Mouse (Mus musculus) limb, embryonic 11.5 days (tissue): ENCODE data around the gene Lman1l. TPM values are rescaled to one million over a fixed set of nuclear protein-coding genes. Genes with fewer than 3 reads are reported as not detected.

Source experiments
- ATAC-seq: fragments of 200-750 bp; cut with Nextera tagmentation; 2 replicates; pipeline ENCODE4 v1.8.0; 2017; ENCODE audit warnings: low read depth; ENCODE audit not compliant: insufficient number of reproducible peaks, low FRiP score, low TSS enrichment
- DNase-seq: peaks from one replicate; pipeline ENCODE4 v3.0.0-alpha.2; 2015; ENCODE audit warnings: low spot score
- H3K27ac ChIP-seq: fragments of 300-500 bp; sonication (generic); replicated peaks from 2 replicates; pipeline ENCODE4 v1.5.1; 2014; ENCODE audit warnings: low read depth, mild to moderate bottlenecking, low read length
- H3K27me3 ChIP-seq: fragments of 300-500 bp; sonication (generic); 2 replicates; pipeline ENCODE4 v1.6.1; 2014; ENCODE audit warnings: mild to moderate bottlenecking, low read length, mixed read lengths; ENCODE audit not compliant: control insufficient read depth, insufficient read depth
- H3K36me3 ChIP-seq: fragments of 300-500 bp; sonication (generic); 2 replicates; pipeline ENCODE4 v1.6.1; 2014; ENCODE audit warnings: mild to moderate bottlenecking, low read length, moderate library complexity, mixed read lengths; ENCODE audit not compliant: control insufficient read depth, insufficient read depth
- H3K4me1 ChIP-seq: fragments of 300-500 bp; sonication (generic); 2 replicates; pipeline ENCODE4 v1.6.1; 2014; ENCODE audit warnings: low read length, mixed read lengths; ENCODE audit not compliant: control insufficient read depth, insufficient read depth
- H3K4me2 ChIP-seq: fragments of 300-500 bp; sonication (generic); 2 replicates; pipeline ENCODE4 v1.6.1; 2014; ENCODE audit warnings: low read depth, mild to moderate bottlenecking, moderate library complexity; ENCODE audit not compliant: severe bottlenecking
- H3K4me3 ChIP-seq: fragments of 300-500 bp; sonication (generic); 2 replicates; pipeline ENCODE4 v1.5.1; 2014; ENCODE audit warnings: low read depth, low read length
- H3K9ac ChIP-seq: fragments of 300-500 bp; sonication (generic); 2 replicates; pipeline ENCODE4 v1.6.1; 2014; ENCODE audit warnings: mild to moderate bottlenecking, low read length
- H3K9me3 ChIP-seq: fragments of 300-500 bp; sonication (generic); 2 replicates; pipeline ENCODE4 v1.6.1; 2016; ENCODE audit warnings: low read length; ENCODE audit not compliant: control insufficient read depth
- WGBS: fragments of 180-500 bp; shearing (Covaris S2); extraction: QIAGEN DNeasy Blood & Tissue Kit; methylation state at CpG from one replicate; pipeline ENCODE4 v1.1.7; 2014; 5-methylcytosine and 5-hydroxymethylcytosine counted together
- polyA plus RNA-seq: library from polyadenylated mRNA; unstranded; fragments of >200 nt; fragmentation: Nextera tagmentation; extraction: Ambion mirVana; gene quantifications from 2 replicates; pipeline ENCODE4 v1.2.1, GENCODE M21; 2014

The Lman1l gene
- polyA plus RNA-seq, 1 experiment from 2014 or later: not detected

GRCm38 (mm10) chr9:57624295-57624694 lies 3.7 kb upstream of the Lman1l start:
- 82% methylated on average over 7 of the region's 7 CpGs for WGBS
- Histone ChIP-seq H3K9ac (no peak overlapping the region), H3K36me3 (peaks cover 22% of the 10 kb centered on the region), H3K4me2 (no peak overlapping the region), H3K9me3 (no peaks in the 10 kb centered on the region), H3K4me1 (no peaks in the 10 kb centered on the region), H3K4me3 (no peak overlapping the region), H3K27me3 (no peaks in the 10 kb centered on the region), H3K27ac (no peak overlapping the region)
- no peak for DNase-seq
- ATAC-seq: no peak

- H3K9ac ChIP-seq: no peak overlapping the region
- no peaks in the 10 kb centered on the region for H3K9me3 ChIP-seq
- WGBS: 75% methylated on average over 8 of the region's 8 CpGs
- no peaks in the 10 kb centered on the region for H3K4me1 ChIP-seq
- no peak overlapping the region for H3K27ac ChIP-seq
- H3K36me3 ChIP-seq: no peaks in the 10 kb centered on the region
- no peak overlapping the region for H3K4me2 ChIP-seq
- no peaks in the 10 kb centered on the region for H3K27me3 ChIP-seq
- DNase-seq: no peak
- no peak for ATAC-seq
- no peak overlapping the region for H3K4me3 ChIP-seq
Observed at GRCm38 (mm10) chr9:57618854-57619253, 1.7 kb downstream of the Lman1l start.

GRCm38 (mm10) chr9:57617556-57618169 lies 2.9 kb downstream of the Lman1l start:
- ATAC-seq: no peak
- no peak overlapping the region for H3K9ac ChIP-seq
- H3K36me3 ChIP-seq: no peaks in the 10 kb centered on the region
- no peak overlapping the region for H3K27ac ChIP-seq
- no peaks in the 10 kb centered on the region for H3K27me3 ChIP-seq
- 78% methylated on average over 8 of the region's 8 CpGs for WGBS
- H3K4me1 ChIP-seq: no peaks in the 10 kb centered on the region
- H3K4me3 ChIP-seq: no peak overlapping the region
- H3K4me2 ChIP-seq: no peak overlapping the region
- H3K9me3 ChIP-seq: no peaks in the 10 kb centered on the region
- no peak for DNase-seq

- WGBS: 80% methylated on average over 4 of the region's 4 CpGs
- DNase-seq (no peak), ATAC-seq (no peak)
- Histone ChIP-seq H3K9me3 (no peaks in the 10 kb centered on the region), H3K4me1 (no peaks in the 10 kb centered on the region), H3K4me3 (no peak overlapping the region), H3K9ac (no peak overlapping the region), H3K27me3 (no peaks in the 10 kb centered on the region), H3K36me3 (no peaks in the 10 kb centered on the region), H3K4me2 (no peak overlapping the region), H3K27ac (no peak overlapping the region)
Observed at GRCm38 (mm10) chr9:57614786-57615185, 5.8 kb downstream of the Lman1l start.

- Histone ChIP-seq H3K4me1 (no peaks in the 10 kb centered on the region), H3K27me3 (no peaks in the 10 kb centered on the region), H3K4me3 (no peak overlapping the region), H3K9me3 (no peaks in the 10 kb centered on the region), H3K4me2 (no peak overlapping the region), H3K9ac (no peak overlapping the region), H3K27ac (no peak overlapping the region), H3K36me3 (no peaks in the 10 kb centered on the region)
- DNase-seq: no peak
- ATAC-seq: no peak
- WGBS: 87% methylated on average over 7 of the region's 7 CpGs
Observed at GRCm38 (mm10) chr9:57613975-57614374, 6.6 kb downstream of the Lman1l start.

GRCm38 (mm10) chr9:57612587-57612986 lies 8.0 kb downstream of the Lman1l start:
- Histone ChIP-seq H3K27me3 (no peaks in the 10 kb centered on the region), H3K9me3 (no peaks in the 10 kb centered on the region), H3K4me1 (no peaks in the 10 kb centered on the region), H3K4me3 (no peak overlapping the region), H3K9ac (no peak overlapping the region), H3K36me3 (no peaks in the 10 kb centered on the region), H3K27ac (no peak overlapping the region), H3K4me2 (no peak overlapping the region)
- 86% methylated on average over 7 of the region's 7 CpGs for WGBS
- ATAC-seq: no peak
- no peak for DNase-seq

DNA sequence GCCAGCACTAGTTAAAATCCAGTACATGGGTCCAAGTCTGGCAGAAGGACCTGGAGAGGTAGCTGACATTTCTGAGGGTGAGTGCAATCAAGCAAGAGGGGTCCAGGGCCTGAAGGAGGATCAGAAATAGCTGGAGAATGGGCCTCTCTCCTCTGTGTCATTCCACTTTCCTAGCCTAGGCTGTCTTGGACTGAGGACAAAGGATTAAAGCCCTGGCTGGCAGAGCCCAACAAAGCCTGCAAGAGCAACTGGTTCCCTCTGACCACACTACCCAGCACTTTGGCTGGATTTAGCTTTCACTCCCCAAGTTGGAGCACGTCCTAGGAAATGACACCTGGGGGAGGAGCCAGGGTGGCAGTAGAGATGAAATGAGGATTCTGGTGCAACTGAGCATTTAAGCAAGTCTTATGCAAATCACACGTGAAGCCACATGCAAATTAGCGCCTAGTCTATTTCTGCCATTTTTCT lies 10.2 kb downstream of the Lman1l start:
- Histone ChIP-seq H3K36me3 (no peaks in the 10 kb centered on the region), H3K4me1 (no peaks in the 10 kb centered on the region; the same call in 1 of the 2 replicates), H3K27ac (no peak overlapping the region), H3K4me3 (no peak overlapping the region), H3K27me3 (no peaks in the 10 kb centered on the region), H3K4me2 (no peak overlapping the region), H3K9ac (no peak overlapping the region), H3K9me3 (no peaks in the 10 kb centered on the region)
- no peak for DNase-seq
- 59% methylated on average over 3 of the region's 3 CpGs for WGBS
- ATAC-seq: no peak

- Histone ChIP-seq H3K4me2 (no peak overlapping the region), H3K4me3 (no peak overlapping the region), H3K9me3 (no peaks in the 10 kb centered on the region), H3K9ac (no peak overlapping the region), H3K4me1 (no peaks in the 10 kb centered on the region; the same call in 1 of the 2 replicates), H3K36me3 (no peaks in the 10 kb centered on the region), H3K27ac (no peak overlapping the region), H3K27me3 (no peaks in the 10 kb centered on the region)
- 54% methylated on average over 3 of the region's 3 CpGs for WGBS
- ATAC-seq: no peak
- DNase-seq: no peak
Observed at GRCm38 (mm10) chr9:57609803-57610202, 10.8 kb downstream of the Lman1l start.
